Mouse (Mus musculus) ES-E14 (cell line): ENCODE results near the gene Sel1l3. TPM values are rescaled to one million over a fixed set of nuclear protein-coding genes. Genes with fewer than 3 reads are reported as not detected.
A peak's percentile ranks its signal among the peaks of the same experiment; 100 is the strongest.

Experiments used
- DNase-seq: peaks from one replicate; pipeline ENCODE4 v3.0.0-alpha.2; 2013; ENCODE audit warnings: low read depth, low spot score
- H3K27ac ChIP-seq: 2 replicates; pipeline ENCODE4 v1.5.1; 2012; ENCODE audit warnings: low read depth, mild to moderate bottlenecking, low read length, moderate library complexity, mixed read lengths; ENCODE audit not compliant: poor library complexity, insufficient read depth, severe bottlenecking
- H3K36me3 ChIP-seq: 2 replicates; pipeline ENCODE4 v1.6.1; 2012; ENCODE audit warnings: mild to moderate bottlenecking, low read length, moderate library complexity, mixed read lengths; ENCODE audit not compliant: control insufficient read depth, poor library complexity, insufficient read depth, severe bottlenecking
- H3K4me1 ChIP-seq, 2 experiments: fragments of 150-350 bp in 1 of 2; sonication (generic) in 1 of 2; 2 replicates each; pipeline ENCODE4 v1.6.1; 2012; ENCODE audit warnings: low read length in 2 of 2, mild to moderate bottlenecking in 1 of 2, mixed read lengths in 1 of 2; ENCODE audit not compliant: control insufficient read depth in 2 of 2, insufficient read depth in 2 of 2, poor library complexity in 1 of 2
- H3K4me3 ChIP-seq, 2 experiments: fragments of 150-350 bp in 1 of 2; sonication (generic) in 1 of 2; 2 replicates each; pipeline ENCODE4 v1.5.1; 2012; ENCODE audit warnings: low read length in 2 of 2, low read depth in 1 of 2, mild to moderate bottlenecking in 1 of 2, mixed read lengths in 1 of 2; ENCODE audit not compliant: insufficient read depth in 1 of 2, poor library complexity in 1 of 2, severe bottlenecking in 1 of 2
- H3K9ac ChIP-seq: 2 replicates; pipeline ENCODE4 v1.6.1; 2012; ENCODE audit warnings: low read depth, mild to moderate bottlenecking, low read length, mixed read lengths; ENCODE audit not compliant: poor library complexity, insufficient read depth, severe bottlenecking
- H3K9me3 ChIP-seq: fragments of 150-350 bp; sonication (generic); 2 replicates; pipeline ENCODE4 v1.6.1; 2012; ENCODE audit warnings: low read depth, mild to moderate bottlenecking, low read length; ENCODE audit not compliant: control insufficient read depth, insufficient read depth
- CHD2 ChIP-seq: IDR thresholded peaks from 2 replicates; pipeline ENCODE4 v1.6.1; 2014; ENCODE audit warnings: mild to moderate bottlenecking, low read depth, low read length, inconsistent platforms
- HCFC1 ChIP-seq: IDR thresholded peaks from 2 replicates; pipeline ENCODE4 v1.6.1; 2012; ENCODE audit warnings: low read length, inconsistent platforms, borderline replicate concordance; ENCODE audit not compliant: insufficient read depth
- MAFK ChIP-seq: IDR thresholded peaks from 2 replicates; pipeline ENCODE4 v1.6.1; 2014; ENCODE audit warnings: mild to moderate bottlenecking, low read depth, low read length, inconsistent platforms; ENCODE audit not compliant: insufficient read depth
- ZC3H11A ChIP-seq: IDR thresholded peaks from 2 replicates; pipeline ENCODE4 v1.6.1; 2012; ENCODE audit warnings: low read depth, mild to moderate bottlenecking, inconsistent platforms, low read length, borderline replicate concordance
- ZNF384 ChIP-seq: IDR thresholded peaks from 2 replicates; pipeline ENCODE4 v1.6.1; 2012; ENCODE audit warnings: low read depth, low read length, inconsistent platforms
- in situ Hi-C, 2 experiments: fragments of 600-800 bp; cut with MboI; formaldehyde crosslinking; loops; one replicate each; pipeline ENCODE4 v1.15.1; 2025; ENCODE audit warnings: low sequenced_read_pairs in 2 of 2, inconsistent platforms in 1 of 2; ENCODE audit not compliant: unreplicated experiment in 2 of 2
- total RNA-seq: library from RNA; depleted of rRNA; stranded (reverse); fragments of 300-350 nt; gene quantifications from 2 replicates; pipeline ENCODE4 v1.2.3, GENCODE M21; 2012

Sel1l3 gene
- total RNA-seq, 1 experiment, result 1.3 TPM

DNA sequence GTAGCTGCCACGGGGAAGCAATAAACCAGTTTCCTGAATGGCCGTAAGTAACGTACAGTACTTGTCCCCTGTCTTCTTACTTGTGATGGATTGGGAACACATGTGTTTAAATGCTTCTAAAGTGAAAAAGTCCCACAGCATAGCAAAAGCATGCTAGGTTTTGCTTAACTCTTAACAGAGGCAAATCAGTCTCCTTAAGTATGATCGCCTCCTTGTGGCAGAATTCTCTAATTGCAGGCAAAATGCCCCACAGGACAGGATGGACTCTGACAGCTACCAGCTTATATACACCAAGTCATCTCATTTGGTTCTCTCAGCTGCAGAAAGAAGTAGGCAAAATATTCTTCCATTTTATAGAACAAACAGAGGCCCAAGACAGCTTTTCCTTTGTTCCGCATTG is 100.8 kb downstream of the Sel1l3 start:
- no peak overlapping the region for H3K4me3 ChIP-seq
- in situ Hi-C loops, result no loop called here
- H3K9ac ChIP-seq, result no peak overlapping the region
- no peak overlapping the region for H3K27ac ChIP-seq
- no peak for TF ChIP-seq ZC3H11A
- TF ChIP-seq ZNF384, result no peak
- TF ChIP-seq MAFK, result no peak
- no peak for TF ChIP-seq CHD2
- no peak for TF ChIP-seq HCFC1
- peak; percentile 53 for DNase-seq
- H3K36me3 ChIP-seq, result no peaks in the 10 kb centered on the region
- no peaks in the 10 kb centered on the region for H3K9me3 ChIP-seq
- peaks cover 0 to 3% of the 10 kb centered on the region in 2 experiments; a peak in 1 of 4 replicates for H3K4me1 ChIP-seq

DNA sequence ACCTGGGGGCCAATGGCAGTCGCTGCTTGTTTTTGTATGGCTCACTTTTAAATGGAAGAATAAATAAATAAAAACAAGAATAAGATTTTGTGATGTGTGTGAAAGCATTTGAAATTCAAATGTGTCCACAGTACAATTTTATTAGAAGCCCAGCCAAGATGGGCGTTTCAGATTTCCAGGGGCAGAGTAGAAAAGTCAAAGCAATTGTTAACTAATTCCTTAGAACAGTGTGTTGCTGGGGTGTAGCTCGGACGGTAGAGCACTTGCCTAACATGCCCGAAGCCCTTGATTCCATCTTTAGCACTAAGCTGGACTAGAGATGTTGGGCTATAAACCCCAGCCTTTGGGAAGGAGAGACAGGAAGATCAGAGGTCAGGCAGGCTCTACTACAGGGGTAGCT is 102.7 kb downstream of the Sel1l3 start:
- no peak for DNase-seq
- H3K4me1 ChIP-seq, result peaks cover 1 to 5% of the 10 kb centered on the region in 2 experiments; a peak in 1 of 4 replicates
- no peaks in the 10 kb centered on the region for H3K9me3 ChIP-seq
- H3K9ac ChIP-seq, result no peak overlapping the region
- TF ChIP-seq CHD2 (no peak), ZC3H11A (no peak), ZNF384 (no peak), MAFK (no peak), HCFC1 (no peak)
- in situ Hi-C loops, result no loop called here
- no peak overlapping the region for H3K4me3 ChIP-seq
- no peak overlapping the region for H3K27ac ChIP-seq
- no peaks in the 10 kb centered on the region for H3K36me3 ChIP-seq

DNA sequence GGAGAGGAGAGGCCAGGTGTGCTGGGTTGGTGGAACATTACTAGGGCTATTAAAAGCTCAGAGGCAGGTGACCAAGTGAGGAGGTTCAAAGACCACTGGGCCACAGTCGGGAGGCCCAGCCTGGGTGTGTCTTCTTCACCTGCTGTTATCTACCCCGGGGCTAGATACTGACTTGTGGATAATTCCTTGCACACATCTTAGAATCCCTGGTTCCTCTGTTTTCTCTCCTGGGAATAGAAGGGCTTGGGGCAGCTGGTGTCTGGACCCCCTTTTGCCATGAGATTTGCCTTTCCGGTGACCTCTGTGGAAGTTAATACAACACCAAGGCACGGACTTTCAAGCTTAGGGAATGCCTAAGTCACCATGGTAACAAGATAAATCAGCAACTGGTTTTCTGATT is 103.5 kb downstream of the Sel1l3 start:
- H3K27ac ChIP-seq, result no peak overlapping the region
- no peak overlapping the region for H3K4me3 ChIP-seq
- H3K9ac ChIP-seq, result no peak overlapping the region
- in situ Hi-C loops, result no loop called here
- TF ChIP-seq ZC3H11A (no peak), ZNF384 (no peak), MAFK (no peak), HCFC1 (no peak), CHD2 (no peak)
- DNase-seq, result no peak
- H3K36me3 ChIP-seq, result no peaks in the 10 kb centered on the region
- no peaks in the 10 kb centered on the region for H3K9me3 ChIP-seq
- H3K4me1 ChIP-seq, result peaks cover 1 to 5% of the 10 kb centered on the region in 2 experiments; a peak in 1 of 4 replicates

DNA sequence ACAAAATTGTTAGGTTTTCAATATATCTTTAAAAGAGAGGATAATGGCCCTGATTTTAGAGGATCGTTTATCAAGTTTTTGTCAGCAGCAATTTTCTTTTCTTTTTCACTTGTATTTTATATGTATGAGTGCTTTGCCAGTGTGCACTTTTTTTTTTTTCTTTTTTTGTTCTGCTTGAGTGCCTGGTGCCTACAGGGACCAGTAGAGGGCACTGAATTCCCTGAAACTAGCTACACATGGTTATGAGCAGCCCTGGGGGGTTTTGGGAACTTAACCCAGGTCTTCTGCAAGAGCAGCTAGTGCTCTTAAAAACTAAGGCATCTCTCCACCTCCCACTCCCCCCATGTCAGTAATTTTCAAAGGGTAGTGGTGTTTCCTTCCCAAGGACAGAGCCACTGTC is 105.1 kb downstream of the Sel1l3 start:
- H3K9me3 ChIP-seq, result no peaks in the 10 kb centered on the region
- TF ChIP-seq HCFC1 (no peak), CHD2 (no peak), ZC3H11A (no peak), MAFK (no peak), ZNF384 (peak; percentile 89)
- H3K36me3 ChIP-seq, result no peaks in the 10 kb centered on the region
- peaks cover 1 to 5% of the 10 kb centered on the region in 2 experiments; a peak in 2 of 4 replicates for H3K4me1 ChIP-seq
- no peak overlapping the region for H3K27ac ChIP-seq
- in situ Hi-C loops, result no loop called here
- H3K9ac ChIP-seq, result no peak overlapping the region
- H3K4me3 ChIP-seq, result no peak overlapping the region
- DNase-seq, result no peak

DNA sequence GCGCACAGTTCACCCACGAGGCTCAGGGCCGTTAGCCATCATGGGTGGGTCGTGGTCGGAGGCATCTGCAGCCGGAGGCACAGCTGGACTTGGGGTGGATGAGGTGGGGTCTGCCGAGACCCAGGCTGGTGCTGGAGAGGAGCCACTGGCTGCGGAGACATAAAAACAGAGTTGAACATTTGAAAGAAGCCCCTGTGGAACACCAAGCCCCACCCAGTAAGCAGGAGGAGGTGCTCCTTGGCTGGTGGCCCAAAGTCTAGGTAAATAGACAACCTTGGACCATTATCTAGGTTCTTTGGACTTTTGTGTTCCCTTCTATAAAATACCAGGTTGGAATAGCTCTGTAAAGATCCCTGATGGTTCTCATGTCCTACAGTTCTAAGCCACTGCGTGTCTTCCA is 105.7 kb downstream of the Sel1l3 start:
- in situ Hi-C loops, result no loop called here
- Histone ChIP-seq H3K4me3 (no peak overlapping the region), H3K36me3 (no peaks in the 10 kb centered on the region), H3K4me1 (peaks cover 1 to 5% of the 10 kb centered on the region in 2 experiments; a peak in 2 of 4 replicates), H3K27ac (no peak overlapping the region), H3K9me3 (no peaks in the 10 kb centered on the region), H3K9ac (no peak overlapping the region)
- no peak for TF ChIP-seq MAFK
- TF ChIP-seq CHD2, result no peak
- TF ChIP-seq HCFC1, result no peak
- TF ChIP-seq ZNF384, result no peak
- TF ChIP-seq ZC3H11A, result no peak
- no peak for DNase-seq
